Mouse (Mus musculus): ENCODE data around the gene Kcnq1. TPM values are rescaled to one million over a fixed set of nuclear protein-coding genes. Genes with fewer than 3 reads are reported as not detected.

The Kcnq1 gene
- polyA plus RNA-seq, 1 experiment = not detected

DNA sequence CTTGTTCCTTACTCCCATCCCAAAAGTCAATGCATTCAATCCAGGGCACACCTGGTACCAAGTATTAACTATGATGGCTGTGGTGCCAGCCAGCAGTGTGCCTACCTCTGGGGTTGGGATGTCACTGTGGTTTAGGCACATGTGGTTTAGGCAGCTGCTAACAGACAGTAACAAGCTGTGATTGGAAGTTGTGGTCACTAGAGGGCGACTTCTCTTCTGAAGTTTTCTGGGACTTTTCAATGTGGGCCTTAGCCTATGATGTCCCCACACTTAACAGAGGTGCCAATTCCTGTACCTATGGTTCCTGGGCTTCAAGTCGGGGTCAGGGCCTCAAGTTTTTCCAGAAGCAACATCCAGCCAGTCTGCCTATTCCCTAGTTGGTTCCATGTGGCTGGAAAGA lies 45.0 kb downstream of the Kcnq1 start:
- Histone ChIP-seq H3K36me3 (replicated peaks; ENCODE audit: low read length) (no peaks in the 10 kb centered on the region), H3K4me1 (peaks cover 28% of the 10 kb centered on the region), H3K27me3 (replicated peaks) (peaks cover 88% of the 10 kb centered on the region), H3K9me3 (no peaks in the 10 kb centered on the region), H3K4me3 (replicated peaks) (no peak overlapping the region)
- no peak for TF ChIP-seq GATA1 (IDR thresholded peaks at IDR 0.05; ENCODE audit: borderline replicate concordance, low read length)
- TF ChIP-seq FLI1 (IDR thresholded peaks at IDR 0.05; ENCODE audit: low read length) = no peak

GRCm38 (mm10) chr7:143152350-143152749 lies 46.2 kb downstream of the Kcnq1 start:
- Histone ChIP-seq H3K4me3 (replicated peaks) (no peak overlapping the region), H3K9me3 (no peaks in the 10 kb centered on the region), H3K36me3 (replicated peaks; ENCODE audit: low read length) (no peaks in the 10 kb centered on the region), H3K4me1 (peaks cover 28% of the 10 kb centered on the region), H3K27me3 (replicated peaks) (peaks cover 87% of the 10 kb centered on the region)
- no peak for TF ChIP-seq GATA1 (IDR thresholded peaks at IDR 0.05; ENCODE audit: borderline replicate concordance, low read length)
- no peak for TF ChIP-seq FLI1 (IDR thresholded peaks at IDR 0.05; ENCODE audit: low read length)

DNA sequence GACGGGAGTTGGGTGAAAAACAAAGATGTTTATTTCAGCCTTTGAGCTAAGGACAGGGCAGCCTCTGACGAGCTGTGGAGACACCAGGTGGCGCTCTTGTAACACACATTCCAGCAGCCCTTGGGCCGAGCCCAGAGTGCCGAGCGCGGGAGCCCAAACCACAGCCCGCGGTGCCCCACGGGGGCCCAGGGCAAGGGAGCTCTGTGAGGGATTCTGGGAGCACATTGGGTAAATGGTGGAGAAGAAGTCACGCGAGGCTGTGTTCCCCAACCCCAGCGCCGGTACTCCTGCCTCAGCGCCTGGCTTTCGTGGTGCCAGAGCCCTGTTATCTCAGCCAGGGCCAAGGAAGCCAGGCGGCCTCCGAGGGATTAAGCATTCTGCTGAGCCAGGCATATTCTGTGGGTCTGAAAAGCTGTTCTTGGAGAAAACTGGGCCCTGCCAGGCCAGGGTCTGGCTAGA lies 47.8 kb downstream of the Kcnq1 start:
- Histone ChIP-seq H3K4me3 (replicated peaks) (peak overlapping the region; percentile 84), H3K4me1 (peaks cover 28% of the 10 kb centered on the region), H3K36me3 (replicated peaks; ENCODE audit: low read length) (no peaks in the 10 kb centered on the region), H3K27me3 (replicated peaks) (peaks cover 81% of the 10 kb centered on the region), H3K9me3 (no peaks in the 10 kb centered on the region)
- TF ChIP-seq FLI1 (IDR thresholded peaks at IDR 0.05; ENCODE audit: low read length) (no peak), GATA1 (IDR thresholded peaks at IDR 0.05; ENCODE audit: borderline replicate concordance, low read length) (no peak)

- Histone ChIP-seq H3K4me3 (replicated peaks) (no peak overlapping the region), H3K27me3 (replicated peaks) (peaks cover 78% of the 10 kb centered on the region), H3K36me3 (replicated peaks; ENCODE audit: low read length) (no peaks in the 10 kb centered on the region), H3K4me1 (peaks cover 28% of the 10 kb centered on the region), H3K9me3 (no peaks in the 10 kb centered on the region)
- no peak for TF ChIP-seq GATA1 (IDR thresholded peaks at IDR 0.05; ENCODE audit: borderline replicate concordance, low read length)
- no peak for TF ChIP-seq FLI1 (IDR thresholded peaks at IDR 0.05; ENCODE audit: low read length)
Observed at GRCm38 (mm10) chr7:143154458-143154871, 48.3 kb downstream of the Kcnq1 start.

DNA sequence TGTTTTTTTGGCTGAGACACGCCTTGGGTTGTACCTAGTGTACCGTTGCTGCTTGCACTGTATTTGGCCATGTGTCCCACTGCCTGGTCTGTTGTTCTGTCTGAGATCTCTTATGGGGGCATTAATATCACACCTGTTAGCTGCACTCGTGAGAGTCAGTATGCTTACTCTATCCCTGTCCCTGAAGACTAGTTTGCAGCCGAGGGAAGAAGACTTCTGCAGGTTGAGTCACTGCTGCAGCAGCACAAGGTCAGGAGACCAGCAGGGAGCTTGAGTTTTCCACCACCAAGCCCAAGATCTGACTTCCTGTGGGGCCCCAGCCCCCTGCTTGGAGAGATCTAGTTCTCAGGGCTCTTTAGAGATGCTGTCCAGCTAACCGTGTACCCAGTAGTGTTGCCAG lies 49.1 kb downstream of the Kcnq1 start:
- Histone ChIP-seq H3K4me3 (replicated peaks) (no peak overlapping the region), H3K36me3 (replicated peaks; ENCODE audit: low read length) (no peaks in the 10 kb centered on the region), H3K4me1 (peaks cover 28% of the 10 kb centered on the region), H3K27me3 (replicated peaks) (peaks cover 72% of the 10 kb centered on the region), H3K9me3 (no peaks in the 10 kb centered on the region)
- TF ChIP-seq GATA1 (IDR thresholded peaks at IDR 0.05; ENCODE audit: borderline replicate concordance, low read length) (no peak), FLI1 (IDR thresholded peaks at IDR 0.05; ENCODE audit: low read length) (no peak)

GRCm38 (mm10) chr7:143158690-143159425 lies 52.7 kb downstream of the Kcnq1 start:
- no peaks in the 10 kb centered on the region for H3K9me3 ChIP-seq
- no peaks in the 10 kb centered on the region for H3K36me3 ChIP-seq (replicated peaks; ENCODE audit: low read length)
- H3K4me1 ChIP-seq = peaks cover 15% of the 10 kb centered on the region
- peaks cover 60% of the 10 kb centered on the region for H3K27me3 ChIP-seq (replicated peaks)
- TF ChIP-seq GATA1 (IDR thresholded peaks at IDR 0.05; ENCODE audit: borderline replicate concordance, low read length) (no peak), FLI1 (IDR thresholded peaks at IDR 0.05; ENCODE audit: low read length) (no peak)
- no peak overlapping the region for H3K4me3 ChIP-seq (replicated peaks)

DNA sequence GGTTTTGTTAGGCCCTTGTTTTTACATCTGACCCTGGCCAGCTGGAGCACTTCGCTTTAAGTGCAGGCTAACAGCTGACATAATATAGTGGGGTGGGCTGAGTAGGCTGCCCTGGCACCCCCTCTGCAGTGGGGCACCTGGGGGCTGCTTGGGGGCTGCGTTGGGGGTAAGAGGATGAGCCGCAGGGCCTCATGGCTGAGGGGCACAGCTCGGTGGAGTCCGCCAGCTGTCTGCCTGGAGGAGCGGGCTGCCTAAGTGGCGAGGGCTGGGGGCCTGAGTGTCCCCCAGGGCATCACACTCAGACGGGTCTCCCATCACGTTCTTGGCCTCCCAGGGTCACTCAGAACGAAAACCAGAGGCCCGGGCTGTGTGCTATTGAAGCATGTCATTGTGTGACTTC lies 53.3 kb downstream of the Kcnq1 start:
- peaks cover 9% of the 10 kb centered on the region for H3K4me1 ChIP-seq

GRCm38 (mm10) chr7:143160057-143160456 lies 53.9 kb downstream of the Kcnq1 start:
- Histone ChIP-seq H3K36me3 (replicated peaks; ENCODE audit: low read length) (no peaks in the 10 kb centered on the region), H3K4me1 (peaks cover 4% of the 10 kb centered on the region), H3K4me3 (replicated peaks) (no peak overlapping the region), H3K9me3 (no peaks in the 10 kb centered on the region), H3K27me3 (replicated peaks) (peaks cover 60% of the 10 kb centered on the region)
- TF ChIP-seq FLI1 (IDR thresholded peaks at IDR 0.05; ENCODE audit: low read length) (no peak), GATA1 (IDR thresholded peaks at IDR 0.05; ENCODE audit: borderline replicate concordance, low read length) (no peak)

More for the DNA sequence above, 53.3 kb downstream of the Kcnq1 start:
- TF ChIP-seq GATA1 (IDR thresholded peaks at IDR 0.05; ENCODE audit: borderline replicate concordance, low read length) (no peak), FLI1 (IDR thresholded peaks at IDR 0.05; ENCODE audit: low read length) (no peak)
- Histone ChIP-seq H3K4me3 (replicated peaks) (no peak overlapping the region), H3K9me3 (no peaks in the 10 kb centered on the region), H3K36me3 (replicated peaks; ENCODE audit: low read length) (no peaks in the 10 kb centered on the region), H3K27me3 (replicated peaks) (peaks cover 60% of the 10 kb centered on the region)

DNA sequence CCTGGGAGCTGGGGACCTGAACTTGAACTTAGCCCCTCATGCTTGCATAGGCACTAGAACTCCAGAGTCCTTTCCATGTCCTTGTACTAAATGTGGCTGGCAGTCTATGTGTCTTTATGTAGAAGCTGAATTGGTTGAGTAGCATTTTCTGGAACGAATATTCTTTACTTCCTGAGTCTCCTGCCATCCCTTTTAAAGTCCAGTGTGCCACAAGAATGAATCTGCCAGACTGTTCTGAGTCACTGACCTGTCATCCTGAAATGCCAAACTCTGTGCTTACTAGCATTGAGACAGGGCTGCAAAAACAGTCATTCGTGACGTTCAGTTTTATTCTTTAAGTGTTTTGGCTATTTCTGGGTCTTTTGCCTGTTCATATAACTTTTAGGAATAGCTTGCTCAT lies 55.9 kb downstream of the Kcnq1 start:
- TF ChIP-seq GATA1 (IDR thresholded peaks at IDR 0.05; ENCODE audit: borderline replicate concordance, low read length) = no peak
- no peak for TF ChIP-seq FLI1 (IDR thresholded peaks at IDR 0.05; ENCODE audit: low read length)
- H3K4me3 ChIP-seq (replicated peaks) = no peak overlapping the region
- no peaks in the 10 kb centered on the region for H3K9me3 ChIP-seq
- no peaks in the 10 kb centered on the region for H3K36me3 ChIP-seq (replicated peaks; ENCODE audit: low read length)
- H3K27me3 ChIP-seq (replicated peaks) = peaks cover 50% of the 10 kb centered on the region
- H3K4me1 ChIP-seq = no peaks in the 10 kb centered on the region

GRCm38 (mm10) chr7:143164074-143164473 lies 57.9 kb downstream of the Kcnq1 start:
- H3K4me1 ChIP-seq = no peaks in the 10 kb centered on the region
- peaks cover 47% of the 10 kb centered on the region for H3K27me3 ChIP-seq (replicated peaks)
- H3K36me3 ChIP-seq (replicated peaks; ENCODE audit: low read length) = no peaks in the 10 kb centered on the region
- no peak overlapping the region for H3K4me3 ChIP-seq (replicated peaks)
- TF ChIP-seq GATA1 (IDR thresholded peaks at IDR 0.05; ENCODE audit: borderline replicate concordance, low read length) (no peak), FLI1 (IDR thresholded peaks at IDR 0.05; ENCODE audit: low read length) (no peak)
- H3K9me3 ChIP-seq = no peaks in the 10 kb centered on the region
